Mouse (Mus musculus): ENCODE data around the gene Tsnaxip1. TPM values are rescaled to one million over a fixed set of nuclear protein-coding genes. Genes with fewer than 3 reads are reported as not detected.

Tsnaxip1 gene
- 0.77 and 0.93 TPM in 2 replicates for polyA plus RNA-seq (2015; fragmentation: Nextera tagmentation; extraction: Ambion mirVana)

DNA sequence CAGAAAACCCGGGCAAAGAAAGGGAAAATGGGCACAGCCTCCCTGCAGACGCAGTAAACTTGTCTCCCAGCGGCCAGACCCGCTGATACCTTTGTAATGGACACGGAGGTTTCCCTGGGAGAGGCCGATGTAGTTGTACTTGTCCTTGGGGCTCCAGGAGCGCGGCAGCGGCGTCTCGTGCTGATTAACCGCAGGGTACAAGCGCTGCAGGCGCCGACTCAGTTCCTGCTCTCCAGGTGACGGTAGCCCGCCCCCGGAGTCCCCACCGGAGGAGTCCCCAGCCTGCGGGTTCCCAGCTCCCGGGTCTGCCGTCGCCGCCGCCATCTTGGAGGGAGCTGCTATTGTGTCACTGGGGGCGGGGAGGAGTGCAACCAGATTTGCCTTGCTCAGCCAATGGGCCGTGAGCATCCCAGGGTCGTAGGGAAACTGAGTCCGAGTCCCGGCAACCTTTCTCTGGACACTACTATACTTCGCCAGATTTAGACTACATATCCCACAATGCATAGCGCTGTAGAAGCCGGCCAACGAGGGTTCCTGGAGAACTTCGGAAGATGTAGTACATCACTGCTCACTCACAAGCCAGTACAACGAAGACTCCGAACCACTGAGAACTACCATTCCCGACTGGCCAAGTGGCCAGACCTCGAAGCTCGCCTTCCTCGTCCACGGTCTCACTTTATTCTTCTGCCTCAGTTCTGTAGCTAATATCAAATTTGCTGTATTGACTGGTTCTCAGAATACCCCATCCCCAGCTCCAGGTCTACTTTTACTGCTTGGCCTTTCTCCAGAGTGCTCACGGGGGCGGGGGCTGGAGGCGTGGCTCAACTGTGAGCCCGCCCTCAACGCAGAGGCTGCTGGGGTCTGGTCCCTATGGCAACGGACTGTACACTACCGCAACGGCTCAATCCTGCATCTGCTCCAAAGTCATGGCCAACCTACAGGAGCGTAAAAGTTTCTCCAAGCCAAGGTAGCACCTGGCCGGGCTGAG lies at the start of gene Tsnaxip1, which contains the start of gene Ranbp10:
Tsnaxip1 (plus strand) TSS at position 871 of the 988 bp plus-strand sequence.
Ranbp10 (minus strand) TSS at position 490 of the 988 bp plus-strand sequence.
- H3K4me1 ChIP-seq (ENCODE audit: control insufficient read depth, insufficient read depth, low read length), result peaks cover 20% of the 10 kb centered on the region
- peak within 1 kb of the TSS; percentile 84 for H3K27ac ChIP-seq (ENCODE audit: low read length)
- peak within 1 kb of the TSS; percentile 90 for H3K9ac ChIP-seq (ENCODE audit: low read depth, low read length)
- no peaks in the 10 kb centered on the region for H3K27me3 ChIP-seq (ENCODE audit: control insufficient read depth, insufficient read depth, low read depth, low read length)
- H3K4me3 ChIP-seq (ENCODE audit: low read depth, low read length), result peak within 1 kb of the TSS; percentile 87
- no peaks in the 10 kb centered on the region for H3K9me3 ChIP-seq (replicated peaks; ENCODE audit: control insufficient read depth, low read length, poor library complexity, severe bottlenecking)
- WGBS, result under 1% methylated on average over 52 of the region's 52 CpGs
- peak within 1 kb of the TSS; percentile 92 for H3K4me2 ChIP-seq (ENCODE audit: low read length)
- peak; percentile 99 for ATAC-seq
- H3K36me3 ChIP-seq (ENCODE audit: control insufficient read depth, insufficient read depth, low read length), result peaks cover 4% of the 10 kb centered on the region; the same call in 1 of the 2 replicates

GRCm38 (mm10) chr8:105777833-105778232 lies 49.7 kb upstream of the Tsnaxip1 start:
- no peak for ATAC-seq
- H3K27ac ChIP-seq (ENCODE audit: low read length), result no peak overlapping the region
- WGBS, result 96% methylated on average over 2 of the region's 2 CpGs
- H3K4me2 ChIP-seq (ENCODE audit: low read length), result no peak overlapping the region
- H3K9ac ChIP-seq (ENCODE audit: low read depth, low read length), result no peak overlapping the region
- no peak overlapping the region for H3K4me3 ChIP-seq (ENCODE audit: low read depth, low read length)
- no peaks in the 10 kb centered on the region for H3K4me1 ChIP-seq (ENCODE audit: control insufficient read depth, insufficient read depth, low read length)
- H3K36me3 ChIP-seq (ENCODE audit: control insufficient read depth, insufficient read depth, low read length), result peaks cover 48% of the 10 kb centered on the region
- H3K27me3 ChIP-seq (ENCODE audit: control insufficient read depth, insufficient read depth, low read depth, low read length), result no peaks in the 10 kb centered on the region
- no peaks in the 10 kb centered on the region for H3K9me3 ChIP-seq (replicated peaks; ENCODE audit: control insufficient read depth, low read length, poor library complexity, severe bottlenecking)

- no peak for ATAC-seq
- WGBS, result 95% methylated on average over 5 of the region's 5 CpGs
- H3K9ac ChIP-seq (ENCODE audit: low read depth, low read length), result no peak overlapping the region
Measured at GRCm38 (mm10) chr8:105780298-105780697, 47.2 kb upstream of the Tsnaxip1 start.

DNA sequence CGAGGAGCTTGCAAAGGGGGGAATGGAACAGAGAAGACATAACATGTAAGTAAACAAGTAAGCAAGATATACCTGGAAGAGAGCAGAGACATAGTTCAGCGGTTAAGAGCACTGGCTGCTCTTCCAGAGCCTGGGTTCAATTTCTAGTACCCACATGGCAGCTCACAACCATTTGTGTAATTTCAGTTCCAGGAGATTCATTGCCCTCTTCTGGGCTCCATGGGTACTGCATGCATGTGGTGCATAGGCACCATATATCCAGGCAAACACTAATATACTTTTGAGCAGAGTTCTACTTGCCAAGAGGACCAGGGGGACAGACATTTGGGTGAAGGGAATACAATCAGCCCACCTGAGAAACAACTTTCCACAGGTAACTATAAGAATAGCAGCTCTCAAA lies 39.3 kb upstream of the Tsnaxip1 start:
- no peaks in the 10 kb centered on the region; the same call in 1 of the 2 replicates for H3K36me3 ChIP-seq (ENCODE audit: control insufficient read depth, insufficient read depth, low read length)
- H3K4me1 ChIP-seq (ENCODE audit: control insufficient read depth, insufficient read depth, low read length), result no peaks in the 10 kb centered on the region
- H3K4me2 ChIP-seq (ENCODE audit: low read length), result no peak overlapping the region
- no peak for ATAC-seq
- no peaks in the 10 kb centered on the region for H3K27me3 ChIP-seq (ENCODE audit: control insufficient read depth, insufficient read depth, low read depth, low read length)
- no peak overlapping the region for H3K4me3 ChIP-seq (ENCODE audit: low read depth, low read length)
- H3K27ac ChIP-seq (ENCODE audit: low read length), result no peak overlapping the region
- WGBS, result 88% methylated on average over 2 of the region's 2 CpGs
- H3K9ac ChIP-seq (ENCODE audit: low read depth, low read length), result no peak overlapping the region
- H3K9me3 ChIP-seq (replicated peaks; ENCODE audit: control insufficient read depth, low read length, poor library complexity, severe bottlenecking), result no peaks in the 10 kb centered on the region

More at GRCm38 (mm10) chr8:105780298-105780697, 47.2 kb upstream of the Tsnaxip1 start:
- H3K4me2 ChIP-seq (ENCODE audit: low read length), result no peak overlapping the region
- H3K4me1 ChIP-seq (ENCODE audit: control insufficient read depth, insufficient read depth, low read length), result no peaks in the 10 kb centered on the region
- no peak overlapping the region for H3K27ac ChIP-seq (ENCODE audit: low read length)
- no peaks in the 10 kb centered on the region for H3K9me3 ChIP-seq (replicated peaks; ENCODE audit: control insufficient read depth, low read length, poor library complexity, severe bottlenecking)
- H3K36me3 ChIP-seq (ENCODE audit: control insufficient read depth, insufficient read depth, low read length), result peaks cover 29% of the 10 kb centered on the region
- H3K27me3 ChIP-seq (ENCODE audit: control insufficient read depth, insufficient read depth, low read depth, low read length), result no peaks in the 10 kb centered on the region
- H3K4me3 ChIP-seq (ENCODE audit: low read depth, low read length), result no peak overlapping the region

DNA sequence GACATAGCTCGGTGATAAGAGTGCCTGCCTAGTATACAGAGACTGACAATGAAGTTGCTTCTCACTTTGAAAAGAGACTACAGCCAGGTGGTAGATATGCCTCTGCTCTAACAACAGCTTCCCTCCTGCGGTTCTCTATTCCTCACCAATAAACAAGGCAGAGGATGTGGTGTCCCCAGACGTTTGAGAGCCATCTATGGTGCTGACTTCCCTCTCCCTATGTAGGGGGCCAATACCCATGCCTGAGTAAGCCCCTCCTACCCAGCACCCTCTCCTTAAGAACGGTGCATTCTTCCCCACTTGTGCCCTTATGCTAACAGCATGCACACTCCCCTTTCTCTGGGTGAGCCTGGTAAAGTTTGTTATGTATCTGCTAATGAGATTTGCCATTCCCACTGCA lies 38.6 kb upstream of the Tsnaxip1 start:
- Histone ChIP-seq H3K27me3 (ENCODE audit: control insufficient read depth, insufficient read depth, low read depth, low read length) (no peaks in the 10 kb centered on the region), H3K4me1 (ENCODE audit: control insufficient read depth, insufficient read depth, low read length) (no peaks in the 10 kb centered on the region), H3K36me3 (ENCODE audit: control insufficient read depth, insufficient read depth, low read length) (no peaks in the 10 kb centered on the region; the same call in 1 of the 2 replicates), H3K9ac (ENCODE audit: low read depth, low read length) (no peak overlapping the region), H3K4me2 (ENCODE audit: low read length) (no peak overlapping the region), H3K27ac (ENCODE audit: low read length) (no peak overlapping the region), H3K4me3 (ENCODE audit: low read depth, low read length) (no peak overlapping the region), H3K9me3 (replicated peaks; ENCODE audit: control insufficient read depth, low read length, poor library complexity, severe bottlenecking) (no peaks in the 10 kb centered on the region)
- no peak for ATAC-seq
- WGBS, result 57% methylated on average over 4 of the region's 4 CpGs

GRCm38 (mm10) chr8:105789626-105790025 lies 37.9 kb upstream of the Tsnaxip1 start:
- Histone ChIP-seq H3K27ac (ENCODE audit: low read length) (no peak overlapping the region), H3K4me2 (ENCODE audit: low read length) (no peak overlapping the region), H3K27me3 (ENCODE audit: control insufficient read depth, insufficient read depth, low read depth, low read length) (no peaks in the 10 kb centered on the region), H3K36me3 (ENCODE audit: control insufficient read depth, insufficient read depth, low read length) (no peaks in the 10 kb centered on the region; the same call in 1 of the 2 replicates), H3K9ac (ENCODE audit: low read depth, low read length) (no peak overlapping the region), H3K4me3 (ENCODE audit: low read depth, low read length) (no peak overlapping the region), H3K4me1 (ENCODE audit: control insufficient read depth, insufficient read depth, low read length) (no peaks in the 10 kb centered on the region), H3K9me3 (replicated peaks; ENCODE audit: control insufficient read depth, low read length, poor library complexity, severe bottlenecking) (no peaks in the 10 kb centered on the region)
- ATAC-seq, result no peak

- 96% methylated on average over 1 of the region's 1 CpGs for WGBS
Measured at GRCm38 (mm10) chr8:105793331-105793730, 34.2 kb upstream of the Tsnaxip1 start.

DNA sequence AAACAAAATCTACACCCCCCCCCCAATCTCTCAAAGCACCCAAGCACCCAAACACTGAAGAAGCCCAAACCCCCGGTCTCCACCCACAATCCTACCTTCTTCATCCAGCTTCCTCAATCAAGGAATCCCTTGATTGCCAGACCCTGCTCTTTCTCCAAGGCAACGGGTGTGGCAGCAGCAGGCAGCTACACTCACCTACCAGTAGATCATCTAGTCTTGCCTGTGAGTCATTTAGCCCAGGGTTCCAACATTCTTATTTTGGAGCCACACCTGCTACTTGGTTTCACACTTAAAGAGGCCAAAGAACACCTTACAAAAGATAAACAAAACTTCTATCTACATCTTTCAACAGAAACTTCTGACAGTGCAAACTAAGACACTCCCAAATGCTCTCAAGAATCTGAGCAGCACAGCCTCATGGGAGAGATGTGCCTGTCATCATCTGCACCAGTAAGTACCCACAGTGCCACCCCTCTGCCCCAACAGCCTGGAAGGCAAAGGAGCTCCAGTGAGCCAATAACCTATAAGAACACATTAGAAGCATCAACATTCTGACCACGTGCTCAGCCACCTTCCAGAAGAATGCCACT lies 33.4 kb upstream of the Tsnaxip1 start:
- no peak for ATAC-seq
- no peak overlapping the region for H3K9ac ChIP-seq (ENCODE audit: low read depth, low read length)
- H3K36me3 ChIP-seq (ENCODE audit: control insufficient read depth, insufficient read depth, low read length), result no peaks in the 10 kb centered on the region
- no peaks in the 10 kb centered on the region for H3K27me3 ChIP-seq (ENCODE audit: control insufficient read depth, insufficient read depth, low read depth, low read length)
- no peaks in the 10 kb centered on the region for H3K9me3 ChIP-seq (replicated peaks; ENCODE audit: control insufficient read depth, low read length, poor library complexity, severe bottlenecking)
- H3K27ac ChIP-seq (ENCODE audit: low read length), result no peak overlapping the region
- 0 out of 2 replicates have a peak, but pooled peaks cover 3% of the 10 kb centered on the region for H3K4me1 ChIP-seq (ENCODE audit: control insufficient read depth, insufficient read depth, low read length)
- 97% methylated on average over 3 of the region's 3 CpGs for WGBS
- H3K4me3 ChIP-seq (ENCODE audit: low read depth, low read length), result no peak overlapping the region
- no peak overlapping the region for H3K4me2 ChIP-seq (ENCODE audit: low read length)

More at GRCm38 (mm10) chr8:105793331-105793730, 34.2 kb upstream of the Tsnaxip1 start:
- H3K27ac ChIP-seq (ENCODE audit: low read length), result no peak overlapping the region
- H3K27me3 ChIP-seq (ENCODE audit: control insufficient read depth, insufficient read depth, low read depth, low read length), result no peaks in the 10 kb centered on the region
- ATAC-seq, result no peak
- H3K36me3 ChIP-seq (ENCODE audit: control insufficient read depth, insufficient read depth, low read length), result no peaks in the 10 kb centered on the region
- no peak overlapping the region for H3K4me2 ChIP-seq (ENCODE audit: low read length)
- H3K9me3 ChIP-seq (replicated peaks; ENCODE audit: control insufficient read depth, low read length, poor library complexity, severe bottlenecking), result no peaks in the 10 kb centered on the region
- H3K9ac ChIP-seq (ENCODE audit: low read depth, low read length), result no peak overlapping the region
- H3K4me3 ChIP-seq (ENCODE audit: low read depth, low read length), result no peak overlapping the region
- H3K4me1 ChIP-seq (ENCODE audit: control insufficient read depth, insufficient read depth, low read length), result no peaks in the 10 kb centered on the region

All from midbrain, embryonic 16.5 days (tissue).